Comparison of ENCODE assay signal across 7 mouse cellular contexts in genomic region chrX:158924490-158925398, GRCm38 (mm10).
DNase-seq lines count a peak whose midpoint lies in the region; ATAC-seq and TF ChIP-seq lines count a peak whose summit lies in the region.

No protein-coding gene starts in this region.

- DNase-seq in layer of hippocampus, adult 9-10 months (ENCODE audit: low spot score), result peak; percentile 29
- no peak for DNase-seq in layer of hippocampus, adult 8-10 months (ENCODE audit: low spot score in 2 of 2)
- DNase-seq in ZHBTc4 (ENCODE audit: low read depth, low spot score), result peak; percentile 13
- no peak for DNase-seq in forebrain, embryonic 11.5 days (ENCODE audit: low spot score)
- peak; percentile 67 for DNase-seq in midbrain, postnatal 0 days (ENCODE audit: low spot score)
- DNase-seq in urinary bladder, postnatal 10 days (ENCODE audit: low spot score), result no peak
- DNase-seq in frontal cortex, postnatal 25 days (ENCODE audit: low spot score in 2 of 2), result no peak

- 24% methylated on average over 6 of the region's 6 CpGs for WGBS in forebrain, embryonic 11.5 days
- 26% methylated on average over 6 of the region's 6 CpGs for WGBS in midbrain, postnatal 0 days

- H3K4me3 ChIP-seq in forebrain, embryonic 11.5 days (ENCODE audit: low read depth, low read length), result no peak overlapping the region
- H3K4me3 ChIP-seq in midbrain, postnatal 0 days (ENCODE audit: low read depth, low read length), result peak overlapping the region; percentile 24; the same call in 1 of the 2 replicates

- no peaks in the 10 kb centered on the region for H3K4me1 ChIP-seq in forebrain, embryonic 11.5 days (replicated peaks; ENCODE audit: control insufficient read depth, insufficient read depth, low read length)
- H3K4me1 ChIP-seq in midbrain, postnatal 0 days (ENCODE audit: insufficient read depth, low read length), result no peaks in the 10 kb centered on the region

- peak; percentile 66 for ATAC-seq in forebrain, embryonic 11.5 days (replicated peaks; ENCODE audit: low FRiP score)
- peak; percentile 52 for ATAC-seq in midbrain, postnatal 0 days (ENCODE audit: low FRiP score)

- no peak overlapping the region for H3K9ac ChIP-seq in forebrain, embryonic 11.5 days (ENCODE audit: low read length)
- no peak overlapping the region for H3K9ac ChIP-seq in midbrain, postnatal 0 days (replicated peaks; ENCODE audit: low read length, poor library complexity, severe bottlenecking)

- H3K27ac ChIP-seq in forebrain, embryonic 11.5 days (ENCODE audit: low read depth, low read length), result no peak overlapping the region
- 0 out of 2 replicates have a peak overlapping the region, but pooled peaks have one; percentile 18 for H3K27ac ChIP-seq in midbrain, postnatal 0 days (ENCODE audit: low read depth, low read length)

- H3K9me3 ChIP-seq in forebrain, embryonic 11.5 days (ENCODE audit: control insufficient read depth, low read length), result no peaks in the 10 kb centered on the region
- no peaks in the 10 kb centered on the region for H3K9me3 ChIP-seq in midbrain, postnatal 0 days (ENCODE audit: low read length)

- peak; percentile 77 for TF ChIP-seq CTCF in midbrain, postnatal 0 days (IDR thresholded peaks at IDR 0.05)

- peaks cover 5% of the 10 kb centered on the region; the same call in 1 of the 2 replicates for H3K27me3 ChIP-seq in forebrain, embryonic 11.5 days (ENCODE audit: control insufficient read depth, insufficient read depth, low read length)
- no peaks in the 10 kb centered on the region for H3K27me3 ChIP-seq in midbrain, postnatal 0 days (ENCODE audit: insufficient read depth, low read length)

- peak overlapping the region; percentile 43; the same call in 1 of the 2 replicates for H3K4me2 ChIP-seq in forebrain, embryonic 11.5 days (ENCODE audit: low read depth, low read length, severe bottlenecking)
- H3K4me2 ChIP-seq in midbrain, postnatal 0 days (ENCODE audit: low read depth, low read length, poor library complexity, severe bottlenecking), result peak overlapping the region; percentile 44

- no peaks in the 10 kb centered on the region for H3K36me3 ChIP-seq in forebrain, embryonic 11.5 days (ENCODE audit: control insufficient read depth, insufficient read depth, low read length)
- H3K36me3 ChIP-seq in midbrain, postnatal 0 days (ENCODE audit: insufficient read depth, low read length), result no peaks in the 10 kb centered on the region

Comparison
In these comparisons a context has a peak if more than half of its experiments do, and no peak if none do; other contexts are left out.
1. DNase-seq: peak in layer of hippocampus, adult 9-10 months (single experiment), ZHBTc4 (single experiment) and midbrain, postnatal 0 days (single experiment); none in layer of hippocampus, adult 8-10 months (0 of 2), forebrain, embryonic 11.5 days (single experiment), urinary bladder, postnatal 10 days (single experiment) and frontal cortex, postnatal 25 days (0 of 2).